Mouse (Mus musculus): Measurements from ENCODE around the gene Tgtp2.

DNA sequence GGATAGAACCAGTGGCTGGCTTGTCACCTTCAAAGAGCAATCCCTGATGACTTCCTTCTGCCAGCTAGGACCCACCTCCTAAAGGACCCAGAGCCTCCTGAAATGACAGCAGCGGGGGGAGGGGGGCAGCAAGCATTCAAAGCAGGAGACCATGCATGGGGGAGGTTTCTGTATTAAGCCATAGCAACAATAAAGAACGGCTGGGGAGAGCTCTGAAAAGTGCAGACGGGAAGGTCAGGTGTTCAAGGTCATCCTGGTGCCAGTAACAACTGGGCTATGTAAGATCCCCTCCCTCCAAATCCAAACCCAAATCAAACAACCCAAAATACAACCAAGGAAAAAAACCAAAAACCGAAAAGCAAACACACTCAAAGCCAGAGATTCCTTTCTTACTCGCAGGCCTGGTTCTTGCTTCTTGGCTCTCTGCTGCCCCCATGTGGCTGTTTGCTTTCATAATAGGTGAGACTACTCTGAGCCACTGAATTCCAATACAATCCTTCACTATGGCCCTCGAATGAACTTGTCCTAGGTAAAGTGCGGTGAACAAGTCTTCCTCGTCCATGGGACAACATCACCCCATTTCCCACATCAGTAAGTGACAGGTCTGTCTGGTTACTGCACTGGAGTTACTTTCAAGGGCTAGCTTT lies 39.2 kb upstream of the Tgtp2 start:
- TF ChIP-seq CTCF (IDR thresholded peaks at IDR 0.05; ENCODE audit: low read depth, low read length) (peak; percentile 52), GATA1 (IDR thresholded peaks at IDR 0.05; ENCODE audit: borderline replicate concordance, low read length) (no peak)

Measured in G1E (cell line).